Mouse (Mus musculus): ENCODE measurements at regions not wholly inside any gene's neighbourhood (a gene's known extent, or its start where the extent isn't known, plus 50 kb on each side); places are given as distances from the start of the nearest gene placed in this dataset.

DNA sequence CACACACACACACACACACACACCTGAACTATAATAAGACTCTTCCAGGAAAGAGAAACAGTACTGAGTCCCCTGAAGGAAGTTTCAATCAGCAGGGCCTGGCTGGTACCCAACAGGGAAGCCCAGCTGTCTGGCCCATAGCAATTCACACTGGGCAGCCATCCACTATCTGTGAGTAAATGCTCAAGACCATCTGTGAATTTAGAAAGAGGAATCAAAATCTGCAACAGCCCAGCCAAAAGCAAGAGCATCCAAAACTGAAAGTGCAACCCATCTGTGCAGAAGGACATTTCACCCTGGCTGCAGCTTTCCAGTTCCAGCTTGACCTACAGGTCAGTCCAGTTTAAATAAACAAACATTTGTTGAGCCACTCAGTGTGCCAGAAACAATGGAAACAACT lies 215.8 kb upstream of the Tusc1 start:
- no peaks in the 10 kb centered on the region for H3K36me3 ChIP-seq (ENCODE audit: control insufficient read depth, insufficient read depth, low read length)
- DNase-seq (ENCODE audit: low spot score), result peak; percentile 10
- H3K4me1 ChIP-seq (ENCODE audit: control insufficient read depth, insufficient read depth, low read length), result no peaks in the 10 kb centered on the region
- H3K4me3 ChIP-seq (replicated peaks; ENCODE audit: low read length), result no peak overlapping the region
- no peaks in the 10 kb centered on the region for H3K27me3 ChIP-seq (ENCODE audit: control insufficient read depth, insufficient read depth, low read length)
- H3K27ac ChIP-seq (replicated peaks; ENCODE audit: low read depth, low read length), result no peak overlapping the region
- no peak overlapping the region for H3K9ac ChIP-seq (ENCODE audit: low read depth, low read length, severe bottlenecking)
- no peak for ATAC-seq (ENCODE audit: low FRiP score, low read depth)
- no peak overlapping the region for H3K4me2 ChIP-seq (replicated peaks; ENCODE audit: low read depth, low read length, severe bottlenecking)
- no peaks in the 10 kb centered on the region for H3K9me3 ChIP-seq (ENCODE audit: control insufficient read depth, low read length)
- TF ChIP-seq POLR2A (IDR thresholded peaks at IDR 0.05; ENCODE audit: borderline replicate concordance, extremely low read depth, insufficient read depth, insufficient read length), result no peak

DNA sequence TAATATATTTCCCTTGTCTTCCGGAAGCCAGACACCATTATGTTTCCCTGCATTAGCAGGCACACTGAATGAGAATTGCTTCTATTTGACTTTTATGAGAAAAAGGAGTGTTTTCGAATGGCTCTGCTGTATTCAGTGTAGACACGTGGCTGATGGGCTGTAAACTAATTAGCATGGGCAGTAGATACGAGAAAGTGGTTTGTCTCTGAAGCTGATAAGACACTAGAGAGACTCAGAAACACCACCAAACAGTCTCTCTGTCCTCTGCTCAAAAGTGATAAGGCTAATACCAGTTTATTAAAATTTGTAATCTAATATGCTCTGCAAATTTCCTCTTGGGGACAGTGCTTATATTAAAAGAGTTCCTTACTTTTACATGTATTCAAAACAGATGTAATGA lies 205.3 kb upstream of the Tusc1 start:
- Histone ChIP-seq H3K4me1 (ENCODE audit: control insufficient read depth, insufficient read depth, low read length) (no peaks in the 10 kb centered on the region), H3K36me3 (ENCODE audit: control insufficient read depth, insufficient read depth, low read length) (no peaks in the 10 kb centered on the region), H3K4me2 (replicated peaks; ENCODE audit: low read depth, low read length, severe bottlenecking) (no peak overlapping the region), H3K9me3 (ENCODE audit: control insufficient read depth, low read length) (0 out of 2 replicates have a peak, but pooled peaks cover 5% of the 10 kb centered on the region), H3K9ac (ENCODE audit: low read depth, low read length, severe bottlenecking) (no peak overlapping the region), H3K4me3 (replicated peaks; ENCODE audit: low read length) (no peak overlapping the region), H3K27ac (replicated peaks; ENCODE audit: low read depth, low read length) (no peak overlapping the region), H3K27me3 (ENCODE audit: control insufficient read depth, insufficient read depth, low read length) (no peaks in the 10 kb centered on the region)
- ATAC-seq (ENCODE audit: low FRiP score, low read depth), result no peak
- TF ChIP-seq POLR2A (IDR thresholded peaks at IDR 0.05; ENCODE audit: borderline replicate concordance, extremely low read depth, insufficient read depth, insufficient read length), result no peak
- no peak for DNase-seq (ENCODE audit: low spot score)
- WGBS, result 23% methylated on average over 4 of the region's 4 CpGs

DNA sequence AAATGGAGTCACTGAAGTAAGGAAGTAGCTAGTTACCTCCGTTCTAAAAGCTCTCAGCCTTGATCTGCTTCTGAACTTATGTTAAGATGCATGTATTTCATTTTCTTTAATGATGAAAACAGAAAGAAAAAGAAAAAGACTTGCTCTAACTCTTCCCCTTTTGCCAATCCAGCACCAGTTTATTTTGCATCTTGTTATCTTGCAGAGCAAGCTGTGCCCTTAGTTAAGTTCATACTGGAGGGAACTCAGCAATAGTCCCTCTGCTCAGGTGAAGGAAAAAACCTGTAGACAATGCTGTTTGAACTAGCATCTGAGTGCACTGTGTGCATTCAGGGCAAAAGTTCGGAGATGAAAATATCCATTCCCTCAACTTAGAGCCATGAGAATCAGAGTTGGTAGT lies 192.1 kb upstream of the Tusc1 start:
- Histone ChIP-seq H3K4me1 (ENCODE audit: control insufficient read depth, insufficient read depth, low read length) (no peaks in the 10 kb centered on the region), H3K4me2 (replicated peaks; ENCODE audit: low read depth, low read length, severe bottlenecking) (no peak overlapping the region), H3K36me3 (ENCODE audit: control insufficient read depth, insufficient read depth, low read length) (no peaks in the 10 kb centered on the region), H3K9ac (ENCODE audit: low read depth, low read length, severe bottlenecking) (no peak overlapping the region), H3K4me3 (replicated peaks; ENCODE audit: low read length) (no peak overlapping the region), H3K27ac (replicated peaks; ENCODE audit: low read depth, low read length) (no peak overlapping the region), H3K27me3 (ENCODE audit: control insufficient read depth, insufficient read depth, low read length) (no peaks in the 10 kb centered on the region), H3K9me3 (ENCODE audit: control insufficient read depth, low read length) (no peaks in the 10 kb centered on the region)
- DNase-seq (ENCODE audit: low spot score) (no peak), ATAC-seq (ENCODE audit: low FRiP score, low read depth) (no peak)
- TF ChIP-seq POLR2A (IDR thresholded peaks at IDR 0.05; ENCODE audit: borderline replicate concordance, extremely low read depth, insufficient read depth, insufficient read length), result no peak
- WGBS, result 81% methylated on average over 2 of the region's 2 CpGs

DNA sequence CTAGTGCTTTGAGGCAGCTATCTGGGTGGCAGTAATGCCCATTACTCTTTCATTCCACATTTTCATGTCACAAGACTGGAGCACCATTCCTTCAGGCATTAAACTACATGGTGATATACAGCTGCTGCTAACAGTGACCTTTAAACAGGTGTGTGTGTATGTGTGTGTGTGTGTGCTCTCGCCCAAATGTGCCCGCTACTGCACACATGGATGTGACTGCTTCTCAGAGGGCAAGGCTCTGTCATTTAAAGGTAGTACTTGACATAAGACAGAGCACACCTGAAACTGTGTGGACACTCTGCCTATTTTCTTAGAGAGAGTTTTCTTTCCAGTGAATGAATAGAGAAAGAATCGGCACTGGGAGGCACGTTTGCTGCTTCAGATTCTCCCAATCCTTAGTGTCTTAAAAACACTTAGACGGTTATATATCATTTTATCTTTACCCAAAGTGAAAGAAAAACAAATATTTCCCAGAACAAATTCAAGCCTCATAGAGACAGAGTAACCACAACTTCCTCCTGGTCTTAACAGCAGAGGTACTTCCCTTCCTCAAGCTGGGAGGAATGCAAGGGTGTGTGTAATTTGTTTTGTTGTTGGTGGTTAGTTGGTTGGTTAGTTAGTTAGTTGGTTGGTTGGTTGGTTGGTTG lies 185.3 kb upstream of the Tusc1 start:
- no peak overlapping the region for H3K27ac ChIP-seq (replicated peaks; ENCODE audit: low read depth, low read length)
- DNase-seq (ENCODE audit: low spot score), result no peak
- WGBS, result 88% methylated on average over 5 of the region's 5 CpGs
- ATAC-seq (ENCODE audit: low FRiP score, low read depth), result no peak
- no peaks in the 10 kb centered on the region for H3K4me1 ChIP-seq (ENCODE audit: control insufficient read depth, insufficient read depth, low read length)
- no peaks in the 10 kb centered on the region for H3K27me3 ChIP-seq (ENCODE audit: control insufficient read depth, insufficient read depth, low read length)
- no peak overlapping the region for H3K4me2 ChIP-seq (replicated peaks; ENCODE audit: low read depth, low read length, severe bottlenecking)
- no peaks in the 10 kb centered on the region for H3K9me3 ChIP-seq (ENCODE audit: control insufficient read depth, low read length)
- TF ChIP-seq POLR2A (IDR thresholded peaks at IDR 0.05; ENCODE audit: borderline replicate concordance, extremely low read depth, insufficient read depth, insufficient read length), result no peak
- H3K4me3 ChIP-seq (replicated peaks; ENCODE audit: low read length), result no peak overlapping the region
- H3K9ac ChIP-seq (ENCODE audit: low read depth, low read length, severe bottlenecking), result no peak overlapping the region
- no peaks in the 10 kb centered on the region for H3K36me3 ChIP-seq (ENCODE audit: control insufficient read depth, insufficient read depth, low read length)

DNA sequence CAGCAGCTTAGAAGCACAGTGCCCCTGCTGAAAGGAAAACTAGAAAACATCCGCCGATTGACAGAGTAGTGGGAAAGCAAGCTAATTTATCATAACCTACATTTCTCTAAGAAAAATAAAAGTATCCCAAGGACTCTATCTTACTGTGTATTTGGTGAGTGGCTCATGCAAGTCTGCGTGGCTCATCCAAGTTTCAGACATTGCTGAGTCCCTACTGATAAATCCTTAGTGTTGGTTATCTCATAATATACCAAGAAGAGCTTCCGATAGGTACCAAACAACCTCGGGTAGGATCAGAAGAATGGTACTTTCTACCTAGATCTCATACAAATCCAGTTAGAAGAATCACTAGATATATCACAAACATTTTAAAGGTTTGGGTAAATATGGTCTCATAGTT lies 183.6 kb upstream of the Tusc1 start:
- ATAC-seq (ENCODE audit: low FRiP score, low read depth) (no peak), DNase-seq (ENCODE audit: low spot score) (no peak)
- TF ChIP-seq POLR2A (IDR thresholded peaks at IDR 0.05; ENCODE audit: borderline replicate concordance, extremely low read depth, insufficient read depth, insufficient read length), result no peak
- H3K4me2 ChIP-seq (replicated peaks; ENCODE audit: low read depth, low read length, severe bottlenecking), result no peak overlapping the region
- no peak overlapping the region for H3K4me3 ChIP-seq (replicated peaks; ENCODE audit: low read length)
- H3K27me3 ChIP-seq (ENCODE audit: control insufficient read depth, insufficient read depth, low read length), result no peaks in the 10 kb centered on the region
- H3K9me3 ChIP-seq (ENCODE audit: control insufficient read depth, low read length), result no peaks in the 10 kb centered on the region
- WGBS, result 90% methylated on average over 5 of the region's 5 CpGs
- no peaks in the 10 kb centered on the region for H3K36me3 ChIP-seq (ENCODE audit: control insufficient read depth, insufficient read depth, low read length)
- H3K27ac ChIP-seq (replicated peaks; ENCODE audit: low read depth, low read length), result no peak overlapping the region
- no peaks in the 10 kb centered on the region for H3K4me1 ChIP-seq (ENCODE audit: control insufficient read depth, insufficient read depth, low read length)
- no peak overlapping the region for H3K9ac ChIP-seq (ENCODE audit: low read depth, low read length, severe bottlenecking)

DNA sequence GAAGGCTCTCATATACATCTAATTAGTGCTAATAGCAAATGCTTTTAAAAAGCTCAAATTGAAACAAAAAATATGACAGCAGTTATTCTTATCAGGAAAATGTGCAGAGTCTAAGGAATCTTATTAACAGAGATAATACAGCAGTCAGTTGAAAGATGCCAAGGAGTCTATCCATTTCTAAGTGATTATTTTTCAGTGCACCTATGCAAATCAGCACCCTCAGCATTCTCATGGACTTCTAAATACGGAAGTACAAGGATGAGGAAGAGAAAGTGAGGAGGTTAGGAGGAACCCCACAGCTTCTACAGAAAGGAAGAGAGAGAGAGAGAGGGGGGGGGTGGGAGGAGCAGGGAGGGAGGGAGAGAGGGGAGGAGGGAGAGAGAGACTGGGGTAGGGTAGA lies 175.5 kb upstream of the Tusc1 start:
- TF ChIP-seq POLR2A (IDR thresholded peaks at IDR 0.05; ENCODE audit: borderline replicate concordance, extremely low read depth, insufficient read depth, insufficient read length), result no peak
- Histone ChIP-seq H3K4me3 (replicated peaks; ENCODE audit: low read length) (no peak overlapping the region), H3K4me1 (ENCODE audit: control insufficient read depth, insufficient read depth, low read length) (no peaks in the 10 kb centered on the region), H3K9me3 (ENCODE audit: control insufficient read depth, low read length) (no peaks in the 10 kb centered on the region), H3K27ac (replicated peaks; ENCODE audit: low read depth, low read length) (no peak overlapping the region), H3K4me2 (replicated peaks; ENCODE audit: low read depth, low read length, severe bottlenecking) (no peak overlapping the region), H3K9ac (ENCODE audit: low read depth, low read length, severe bottlenecking) (no peak overlapping the region), H3K36me3 (ENCODE audit: control insufficient read depth, insufficient read depth, low read length) (no peaks in the 10 kb centered on the region), H3K27me3 (ENCODE audit: control insufficient read depth, insufficient read depth, low read length) (no peaks in the 10 kb centered on the region)
- 42% methylated on average over 1 of the region's 1 CpGs for WGBS
- ATAC-seq (ENCODE audit: low FRiP score, low read depth) (no peak), DNase-seq (ENCODE audit: low spot score) (no peak)
